Mouse (Mus musculus) CH12.LX (cell line): ENCODE measurements at regions not wholly inside any gene's neighbourhood (a gene's known extent, or its start where the extent isn't known, plus 50 kb on each side); places are given as distances from the start of the nearest gene placed in this dataset.

Experiments
- BHLHE40 ChIP-seq: IDR thresholded peaks from 2 replicates; pipeline ENCODE4 v1.6.1; 2011; ENCODE audit warnings: mild to moderate bottlenecking, low read depth, low read length, improper control_type of control experiment
- CTCF ChIP-seq, 2 experiments: IDR thresholded peaks in 1 of 2; conservative IDR thresholded peaks in 1 of 2; 2 replicates each; pipeline ENCODE4 v1.5.1; 2011 to 2012; ENCODE audit warnings: low read depth in 2 of 2, low read length in 2 of 2, improper control_type of control experiment in 1 of 2, inconsistent platforms in 1 of 2, mild to moderate bottlenecking in 1 of 2, moderate library complexity in 1 of 2
- MAFK ChIP-seq: IDR thresholded peaks from 2 replicates; pipeline ENCODE4 v1.6.1; 2011; ENCODE audit warnings: low read length, improper control_type of control experiment; ENCODE audit not compliant: insufficient replicate concordance

- TF ChIP-seq CTCF (conservative IDR thresholded peaks at IDR 0.05 in 1 of 2, IDR thresholded peaks at IDR 0.05 in 1 of 2; ENCODE audit: low read depth in 2 of 2, low read length in 2 of 2) (no peak), BHLHE40 (no peak), MAFK (no peak)
Measured at GRCm38 (mm10) chr13:97490131-97490530, 249.2 kb downstream of the Enc1 start.
